Mouse (Mus musculus) adrenal gland, postnatal 10 days (tissue): ENCODE data around the gene Fam169b. TPM values are rescaled to one million over a fixed set of nuclear protein-coding genes. Genes with fewer than 3 reads are reported as not detected.
A peak's percentile ranks its signal among the peaks of the same experiment; 100 is the strongest.

Source experiments
- DNase-seq: peaks from one replicate; pipeline ENCODE4 v3.0.0; 2021; ENCODE audit warnings: mixed read lengths
- total RNA-seq, 2 experiments: library from RNA; stranded (reverse); gene quantifications; 2 replicates each; pipeline ENCODE4 v1.2.3; 2021

Gene Fam169b
- total RNA-seq, 2 experiments from 2014 or later, result 1.9 to 2.0 TPM

DNA sequence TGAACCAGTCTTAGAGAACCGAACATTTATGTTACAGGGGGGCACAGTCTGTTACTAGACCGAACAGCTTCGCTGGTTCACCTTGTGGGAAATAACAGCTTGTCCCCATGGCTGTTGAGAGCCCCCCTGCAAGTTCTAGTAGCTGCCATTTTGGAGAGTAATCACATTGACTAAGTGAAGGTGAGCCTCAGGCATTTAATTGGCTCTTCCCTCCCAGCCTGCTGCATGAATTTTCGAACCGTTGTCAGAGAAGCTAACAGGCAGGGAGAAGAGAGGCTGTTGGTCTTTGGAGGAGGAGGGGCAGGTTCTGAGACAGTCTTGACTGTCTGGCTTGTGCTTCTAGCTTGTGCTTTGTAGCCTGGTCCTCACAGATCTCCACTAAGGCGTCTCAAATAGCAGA, 45.3 kb downstream of the Fam169b start:
- DNase-seq, result no peak

DNA sequence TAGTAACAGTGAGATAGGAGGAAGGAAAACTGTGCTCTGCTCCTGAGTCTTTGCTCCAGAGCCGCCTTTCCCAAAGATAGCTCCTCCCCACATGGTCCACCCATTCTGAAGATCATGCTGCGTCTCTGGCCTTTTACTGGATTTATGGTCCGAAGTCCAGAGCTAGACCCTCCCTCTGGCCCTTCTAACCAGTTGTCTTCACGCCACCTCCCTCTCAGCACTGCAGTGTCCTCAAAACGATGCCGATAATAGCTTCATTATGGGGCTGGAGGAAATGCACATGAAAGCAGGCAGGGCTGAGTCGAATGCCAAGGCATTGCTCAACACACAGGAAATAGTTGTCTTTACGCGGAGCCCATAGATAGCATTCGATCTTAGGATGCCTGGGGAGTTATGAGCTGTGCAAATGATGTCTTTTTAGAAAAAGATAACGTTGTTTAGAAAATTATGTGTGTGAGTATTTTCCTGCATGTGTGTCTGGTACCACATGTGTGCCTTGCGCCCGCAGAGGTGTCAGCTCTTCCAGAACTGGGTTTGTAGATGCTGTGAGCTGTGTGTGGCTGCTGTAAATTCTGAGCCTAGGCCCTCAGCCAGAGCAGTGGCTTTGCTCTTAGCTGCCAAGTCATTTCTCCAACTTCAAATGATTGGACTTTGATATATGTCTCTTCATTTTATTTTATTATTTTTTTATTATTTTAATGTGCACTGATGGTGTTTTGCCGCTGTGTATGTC, 46.6 kb downstream of the Fam169b start:
- DNase-seq, result no peak

DNA sequence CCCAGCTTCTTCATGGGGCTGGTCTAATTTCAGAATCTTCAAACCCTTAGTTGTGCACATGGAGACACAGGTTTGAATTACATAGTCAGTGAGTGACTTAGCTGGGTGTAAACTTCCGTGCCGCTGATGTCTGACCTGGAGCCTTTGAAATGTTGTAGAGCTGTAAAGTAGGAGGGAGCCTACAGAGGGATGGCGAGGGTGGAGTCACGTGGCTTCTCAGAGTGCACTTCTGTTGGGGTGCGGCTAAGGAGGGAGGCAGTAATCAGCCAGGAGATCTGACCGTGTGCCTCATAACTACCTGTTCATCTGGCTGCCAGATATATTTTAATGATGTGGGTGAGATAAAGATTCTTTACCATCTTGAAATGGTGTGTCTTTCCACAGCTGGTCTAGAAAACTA, 49.4 kb downstream of the Fam169b start:
- no peak for DNase-seq

DNA sequence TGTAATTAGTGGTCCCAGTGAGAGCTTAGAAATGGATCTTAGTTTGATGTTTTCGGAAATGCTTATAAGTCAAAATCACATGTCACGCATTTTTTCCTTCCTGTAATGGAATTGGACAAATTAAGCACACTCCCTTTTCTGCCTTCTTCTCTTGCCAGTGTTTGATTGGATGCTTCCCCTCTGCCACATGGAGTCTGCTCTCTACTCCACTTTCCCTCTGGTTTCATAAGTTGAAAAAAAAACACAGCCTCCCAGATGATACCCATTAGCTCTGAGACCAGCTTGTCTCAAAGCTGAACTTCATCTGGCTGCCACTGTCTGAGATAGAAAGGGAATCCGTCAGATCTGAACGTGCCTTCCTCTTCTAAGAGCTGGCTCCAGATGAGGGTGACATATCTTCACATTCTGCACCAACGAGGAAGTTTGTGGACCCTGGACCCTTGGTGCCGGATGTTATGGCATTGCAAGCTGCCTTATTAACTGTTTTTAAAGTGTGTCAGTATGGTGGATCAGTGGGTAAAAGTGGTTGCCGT, 52.6 kb downstream of the Fam169b start:
- DNase-seq, result no peak

DNA sequence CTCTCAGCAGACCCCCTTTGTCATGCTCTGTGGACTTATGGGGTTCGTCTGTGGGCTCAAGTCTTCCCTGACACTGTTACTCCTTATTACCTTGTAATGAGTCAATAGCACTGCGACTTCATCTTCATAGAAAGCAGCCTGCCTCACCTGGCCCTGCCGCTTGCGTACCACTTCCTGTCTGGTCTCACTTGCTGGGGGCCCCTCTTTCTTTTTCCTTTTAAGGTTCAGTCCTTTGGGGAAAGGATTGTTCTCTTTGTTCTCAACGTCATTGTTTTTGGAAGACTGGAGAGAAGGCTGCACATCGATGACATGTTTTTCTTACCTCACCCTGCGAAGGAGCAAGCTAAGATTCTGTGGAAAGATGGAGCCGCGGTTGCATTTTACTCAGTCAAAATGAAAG, 55.4 kb downstream of the Fam169b start:
- no peak for DNase-seq

DNA sequence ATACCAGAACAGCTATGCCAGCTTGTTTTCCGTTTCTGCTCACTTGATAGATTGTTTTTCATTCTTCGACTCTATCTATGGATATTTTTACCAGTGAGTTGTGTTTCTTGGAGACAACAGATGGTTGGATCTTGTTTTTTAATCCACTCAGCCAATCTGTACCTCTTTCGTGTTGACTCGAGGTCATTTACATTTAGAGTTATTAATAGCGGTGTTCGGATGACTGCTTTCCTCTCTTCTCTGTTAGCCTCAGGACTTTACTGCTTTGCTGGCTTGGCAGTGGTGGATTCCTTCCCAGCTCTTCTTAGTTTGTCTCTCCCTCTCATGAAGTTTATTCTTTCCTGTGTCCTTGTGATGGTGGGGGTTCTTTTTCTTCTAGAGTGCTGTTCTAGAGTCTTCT, 59.2 kb downstream of the Fam169b start:
- DNase-seq, result no peak

DNA sequence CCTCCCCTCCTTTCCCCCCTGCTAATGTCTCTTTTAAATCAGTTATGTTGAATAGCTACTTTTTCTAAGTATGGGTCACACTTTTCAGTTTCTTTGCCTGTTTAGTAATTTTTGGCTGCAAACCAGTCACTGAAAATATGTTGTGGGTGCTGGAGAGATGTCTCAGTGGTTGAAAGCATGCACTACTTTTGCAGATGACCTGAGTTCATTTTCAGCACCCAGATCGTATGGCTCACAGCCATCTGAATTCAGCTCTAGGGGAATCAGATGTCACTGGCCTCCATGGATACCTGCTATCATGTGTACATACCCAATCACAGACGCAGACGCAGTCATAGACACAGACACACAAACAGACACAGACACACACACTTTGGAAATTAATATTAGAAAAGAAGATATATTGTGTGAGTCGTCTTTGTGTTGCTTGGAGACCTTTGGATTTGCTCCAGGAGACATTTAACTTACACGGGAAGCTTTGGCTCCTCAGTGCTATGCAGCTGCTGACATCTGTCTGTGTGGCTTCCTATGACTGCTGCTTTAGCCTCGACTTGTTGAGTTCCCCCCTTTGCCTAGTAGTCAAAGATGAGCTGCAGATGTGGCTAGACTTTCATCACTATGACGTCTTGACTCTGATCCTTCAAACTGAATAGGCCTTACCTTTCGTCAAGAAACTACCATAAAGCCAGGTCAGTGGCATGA, 63.6 kb downstream of the Fam169b start:
- no peak for DNase-seq

DNA sequence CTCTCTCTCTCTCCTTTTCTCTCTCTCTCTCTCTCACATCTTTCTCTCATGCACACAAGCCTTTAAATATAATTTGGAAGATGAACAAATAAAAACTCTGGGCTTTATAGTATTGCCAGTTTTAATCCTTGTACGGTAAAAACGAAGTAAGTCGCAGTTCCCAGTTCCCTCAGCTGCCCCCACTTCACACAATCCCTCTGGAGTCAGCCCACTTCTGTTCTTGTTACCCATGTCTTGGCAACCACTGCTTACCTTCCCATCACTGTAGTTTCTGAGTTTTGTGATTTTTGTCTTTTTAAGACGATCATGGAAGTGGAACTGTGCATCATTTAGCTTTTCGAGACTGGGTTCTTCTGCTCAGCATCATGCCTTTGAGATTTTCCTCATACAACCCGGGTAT, 65.0 kb downstream of the Fam169b start:
- no peak for DNase-seq

DNA sequence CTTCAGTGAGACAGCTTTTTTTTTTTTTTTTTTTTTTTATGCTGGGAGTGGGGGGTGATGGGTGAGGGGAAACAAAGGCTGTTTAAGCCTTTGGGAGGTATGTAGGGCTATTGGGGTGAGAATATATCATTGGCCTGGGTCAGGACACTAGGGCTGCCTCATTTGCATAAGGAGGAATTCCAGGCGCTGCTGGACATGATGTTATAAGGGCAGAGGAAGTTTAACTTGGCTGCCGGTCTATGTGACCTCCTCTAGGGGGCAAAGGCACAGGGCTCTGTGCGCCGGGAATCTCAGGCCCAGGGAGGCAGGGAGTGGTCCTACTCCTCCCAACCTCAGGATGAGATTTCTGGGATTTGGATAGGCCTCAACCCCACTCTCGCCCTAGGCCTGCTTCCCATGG, 70.9 kb downstream of the Fam169b start:
- DNase-seq, result no peak

DNA sequence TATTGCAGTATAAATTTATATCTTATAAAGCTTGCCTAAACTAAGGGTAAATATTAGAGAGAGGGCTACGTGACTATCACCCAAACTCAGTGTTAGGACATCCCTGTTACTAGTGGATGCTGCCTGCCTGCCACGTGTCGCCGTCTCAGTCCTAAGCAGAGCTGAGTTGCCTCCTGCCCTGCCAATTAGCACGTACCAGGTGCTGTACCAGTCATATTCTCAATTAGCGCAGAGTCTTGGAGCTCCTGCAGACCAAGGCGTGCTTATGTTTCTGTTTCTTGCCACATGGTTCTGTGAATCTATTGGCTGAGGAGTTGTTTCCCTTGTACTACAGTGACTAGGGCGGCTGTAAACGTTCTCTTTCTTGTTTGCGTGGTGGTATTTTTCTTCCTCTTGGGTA, 72.3 kb downstream of the Fam169b start:
- DNase-seq, result no peak

DNA sequence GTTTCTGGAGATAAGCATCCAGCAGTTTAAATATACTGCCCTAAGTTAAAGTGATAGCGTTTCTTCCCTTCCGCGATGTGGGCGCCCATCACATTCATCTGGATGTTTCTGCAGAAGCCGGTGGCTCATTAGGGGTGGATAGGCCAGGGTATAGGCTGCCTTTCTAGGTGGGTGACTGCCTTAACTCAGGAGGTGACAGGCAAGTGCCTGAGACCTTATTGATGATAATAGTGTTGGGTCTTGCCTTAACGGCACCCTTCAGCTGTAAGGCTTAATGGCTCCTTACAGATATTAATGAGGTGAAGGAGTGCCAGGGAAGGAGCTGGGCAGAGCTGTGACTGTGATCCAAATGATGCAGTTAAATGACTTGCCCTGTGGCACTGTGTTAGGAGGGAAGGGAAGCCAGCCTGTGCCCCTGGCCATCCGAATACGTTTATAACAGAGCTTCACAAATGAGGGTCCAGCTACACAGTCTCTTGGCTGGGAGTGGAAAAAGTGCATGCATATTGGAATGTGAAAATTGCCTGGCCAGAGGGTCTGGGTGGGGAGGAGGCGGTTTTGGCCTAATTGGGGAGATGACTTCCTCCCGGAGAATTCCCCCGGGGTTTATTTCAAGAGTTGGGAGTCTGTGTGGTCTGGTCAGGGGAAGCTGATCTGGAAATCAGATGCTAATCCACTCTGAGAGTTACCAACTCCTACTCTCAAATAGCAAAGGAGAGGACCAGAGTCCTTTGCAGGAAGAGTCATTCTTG, 81.9 kb downstream of the Fam169b start:
- DNase-seq, result no peak

DNA sequence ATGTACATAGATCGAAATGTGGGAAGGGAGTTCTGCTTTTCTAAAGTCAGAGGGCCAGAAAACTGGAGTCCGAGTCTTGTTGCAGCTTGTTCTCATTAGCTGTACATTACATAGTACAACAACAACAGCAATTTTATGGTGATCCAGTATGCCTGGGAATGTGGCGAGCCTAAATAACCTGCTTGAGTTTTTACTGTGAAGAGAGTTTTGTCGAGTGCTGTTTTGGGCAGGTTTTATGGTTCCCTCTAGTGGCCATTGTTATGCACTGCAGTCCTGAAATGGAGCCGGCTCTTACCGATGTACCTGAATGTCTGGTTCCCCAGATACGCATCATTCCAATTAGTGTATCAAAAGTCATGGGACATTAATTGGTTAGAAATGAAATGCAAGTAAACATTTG, 83.8 kb downstream of the Fam169b start:
- peak; percentile 55 for DNase-seq

DNA sequence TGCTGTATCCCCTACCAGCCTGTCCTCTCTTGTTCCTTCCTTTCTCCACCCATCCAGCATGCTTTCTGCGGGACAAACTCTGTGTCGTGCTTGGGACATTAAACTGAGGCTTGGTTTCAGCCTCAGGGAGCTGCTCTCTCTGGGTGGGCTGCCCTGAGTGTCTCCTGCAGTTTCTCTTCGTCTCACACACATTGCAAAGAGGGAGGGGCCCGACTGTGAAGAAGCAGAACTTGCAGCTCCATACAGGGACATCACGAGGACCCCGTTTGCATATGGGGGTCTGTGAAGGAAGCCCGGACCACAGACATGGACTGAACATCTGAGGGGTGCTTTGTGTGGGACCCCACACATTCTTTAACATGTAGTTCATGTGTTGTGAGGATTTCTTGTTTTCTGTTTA, 89.0 kb downstream of the Fam169b start:
- no peak for DNase-seq

DNA sequence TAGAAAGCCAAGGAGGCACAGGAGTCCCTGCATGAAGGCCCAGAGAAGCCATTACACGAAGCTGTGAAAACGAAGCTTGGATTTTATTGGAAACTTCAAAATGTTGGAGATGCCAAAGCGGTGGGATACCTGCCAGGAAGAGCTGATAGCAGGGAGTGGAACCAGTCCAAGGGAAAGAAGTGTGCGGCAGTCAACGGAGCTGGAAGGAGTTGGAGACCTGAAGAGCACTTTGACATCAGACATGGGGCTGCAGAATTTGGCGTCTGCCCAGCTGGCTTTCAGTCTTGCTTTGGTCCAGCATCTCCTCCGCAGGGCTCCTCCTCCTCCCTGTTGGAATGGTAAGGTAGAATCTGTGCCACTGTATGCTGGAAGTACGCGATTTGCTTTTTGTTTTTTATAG, 92.1 kb downstream of the Fam169b start:
- peak; percentile 24 for DNase-seq

DNA sequence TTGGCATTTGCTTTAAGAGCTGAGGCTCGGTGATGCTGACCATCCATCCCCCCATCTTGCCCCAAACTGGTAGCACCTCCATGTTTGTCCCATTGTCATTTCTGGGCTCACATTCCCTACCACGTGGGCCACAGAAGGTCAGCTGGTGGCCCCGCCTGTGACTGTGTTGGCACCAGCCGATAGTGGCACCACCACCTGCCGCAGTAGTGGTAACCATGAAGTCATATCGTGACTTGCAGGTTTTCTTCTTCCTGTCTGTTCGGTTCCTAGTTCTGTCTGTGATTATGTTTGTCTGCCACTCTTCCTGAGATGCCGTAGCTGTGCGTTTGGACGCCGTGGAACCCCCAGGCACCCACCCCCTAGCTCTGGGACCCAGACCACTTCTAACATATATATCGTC, 95.3 kb downstream of the Fam169b start:
- DNase-seq, result no peak

DNA sequence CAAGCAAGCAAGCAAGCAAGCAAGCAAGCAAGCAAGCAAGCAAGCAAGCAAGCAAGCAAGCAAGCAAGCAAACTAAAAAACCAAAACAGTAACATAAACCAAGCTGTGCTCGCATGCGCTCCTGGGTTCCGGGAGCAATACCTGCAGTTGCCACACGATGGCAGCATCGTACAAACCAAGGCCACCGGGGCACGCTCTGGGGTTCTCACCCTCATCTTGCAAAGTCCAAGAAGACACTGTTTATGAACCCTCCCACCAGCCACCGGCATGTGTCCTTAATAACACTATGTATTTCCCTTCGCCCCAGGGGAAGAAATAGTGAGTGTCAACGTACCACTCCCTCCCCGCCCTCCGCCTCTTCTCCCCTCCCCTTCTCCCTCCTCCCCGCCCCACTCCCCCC, 96.1 kb downstream of the Fam169b start:
- DNase-seq, result peak; percentile 87

DNA sequence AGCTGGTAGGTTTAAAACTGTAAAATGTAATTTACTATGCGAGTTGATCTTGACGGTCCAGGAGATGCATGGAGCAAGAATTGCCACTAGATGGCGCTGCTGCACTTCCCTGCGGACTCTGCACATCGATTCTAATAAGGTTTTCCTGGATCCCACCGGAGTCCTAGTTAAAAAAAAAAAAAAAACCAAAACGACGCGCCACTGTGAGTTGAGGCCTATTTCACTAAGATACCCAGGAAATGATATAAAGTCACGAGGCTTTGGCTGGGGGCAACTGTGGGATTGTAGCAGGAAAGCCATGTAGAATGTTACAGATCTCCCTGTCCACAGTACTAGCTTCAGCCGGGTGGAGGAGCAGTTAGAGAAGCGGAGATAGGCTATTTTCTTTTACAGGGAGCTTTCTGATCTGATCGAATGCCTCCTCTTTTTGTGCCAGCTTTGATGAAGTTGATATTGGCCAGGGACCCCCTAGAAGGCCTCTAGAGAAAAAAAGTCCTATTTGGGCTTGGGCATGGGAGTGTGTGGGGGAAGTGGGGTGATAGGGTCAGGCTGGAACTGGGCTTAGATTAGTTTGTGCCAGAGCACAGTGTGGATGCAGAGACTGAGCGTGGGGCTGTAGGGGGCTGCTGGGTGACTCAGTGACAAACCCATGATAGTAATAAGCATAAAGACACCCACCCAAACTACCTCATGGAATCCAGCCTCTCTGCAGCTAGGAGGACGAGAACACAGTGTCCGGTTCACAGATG, 100.6 kb downstream of the Fam169b start:
- DNase-seq, result peak; percentile 75

DNA sequence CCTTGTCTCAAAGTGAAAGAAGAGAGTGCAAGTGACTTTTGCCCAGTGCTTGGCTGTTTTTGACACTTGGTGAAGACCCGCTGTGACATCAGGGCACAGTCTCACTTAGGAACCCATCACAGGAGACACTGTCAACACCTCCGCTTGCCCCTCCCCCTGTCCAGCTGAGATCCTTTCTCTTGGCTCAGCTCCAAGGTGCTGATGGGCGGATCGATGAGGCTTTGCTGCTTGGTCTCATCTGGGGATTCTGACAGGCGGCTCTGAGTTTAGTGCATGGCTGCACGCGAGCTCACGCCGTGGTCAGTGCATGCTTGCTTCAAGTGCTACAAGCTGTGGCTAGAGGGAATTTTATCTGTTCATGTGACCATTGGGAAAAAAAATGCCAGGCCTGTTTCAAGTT, 108.5 kb downstream of the Fam169b start:
- no peak for DNase-seq

DNA sequence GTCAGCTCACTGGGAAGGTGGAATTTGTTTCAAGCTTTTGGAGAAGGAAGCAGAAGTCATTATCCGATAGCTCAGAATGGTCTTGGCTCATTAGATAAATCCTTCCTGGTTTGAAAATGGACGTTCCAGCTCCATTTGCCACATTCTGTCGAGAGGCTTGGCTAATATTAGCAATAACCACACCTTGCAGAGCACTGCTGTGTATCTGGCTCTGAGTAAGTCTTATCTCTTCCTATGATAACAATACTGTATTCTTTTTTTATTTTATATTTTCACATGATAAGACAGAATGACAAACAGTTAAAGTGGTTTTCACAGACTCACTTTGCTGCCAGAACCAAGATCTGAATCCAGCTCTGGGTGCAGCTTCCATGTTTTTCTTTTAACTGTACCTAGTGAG, 113.1 kb downstream of the Fam169b start:
- DNase-seq, result no peak

DNA sequence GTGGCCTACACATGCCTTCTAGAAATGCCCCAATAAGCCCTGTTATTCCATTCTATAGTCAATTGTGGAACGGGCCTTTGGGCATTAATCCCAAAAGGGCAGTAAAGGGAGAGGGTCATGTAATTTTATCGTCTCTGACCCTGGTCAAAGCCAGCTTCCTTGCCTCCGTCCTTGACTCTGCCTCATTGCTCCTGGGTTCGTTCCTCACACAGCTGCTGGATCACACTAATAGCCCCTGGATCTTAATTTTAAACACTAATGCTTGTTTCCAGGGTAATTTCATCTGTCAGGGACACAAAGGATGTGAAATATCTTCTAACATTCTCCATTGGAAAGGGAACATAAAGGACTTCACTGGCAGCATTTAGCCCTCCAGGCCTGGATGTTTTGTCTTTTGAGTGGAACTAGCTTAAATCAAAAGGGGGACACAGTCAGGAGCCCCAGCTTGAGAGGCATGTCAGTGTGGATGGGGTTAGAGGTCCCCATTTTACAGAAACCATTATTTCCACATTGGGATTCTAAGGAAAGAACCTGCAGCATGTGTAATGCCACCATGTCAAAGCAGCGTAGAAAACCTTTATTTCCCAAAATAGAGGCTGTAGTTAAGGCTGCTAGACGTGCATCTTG, 122.2 kb downstream of the Fam169b start:
- no peak for DNase-seq

DNA sequence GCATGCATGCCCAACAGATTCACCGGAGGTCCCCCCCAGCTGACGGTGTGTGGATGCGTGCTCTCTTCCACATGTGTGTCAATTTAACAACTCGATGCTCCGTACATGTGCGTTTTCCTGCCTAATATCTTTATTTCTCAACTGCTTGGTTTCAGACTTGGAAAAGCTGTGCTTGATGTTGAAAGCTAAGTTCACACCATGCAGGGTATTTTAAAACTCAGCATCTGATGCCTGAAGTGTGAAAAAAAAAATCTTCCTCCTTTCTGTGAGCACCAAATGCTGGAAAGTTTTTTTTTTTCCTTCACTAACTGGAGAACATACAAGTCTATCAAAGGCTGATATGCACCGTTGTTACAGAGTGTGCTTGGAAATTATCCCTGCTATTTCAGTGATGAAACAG, 126.9 kb downstream of the Fam169b start:
- no peak for DNase-seq

DNA sequence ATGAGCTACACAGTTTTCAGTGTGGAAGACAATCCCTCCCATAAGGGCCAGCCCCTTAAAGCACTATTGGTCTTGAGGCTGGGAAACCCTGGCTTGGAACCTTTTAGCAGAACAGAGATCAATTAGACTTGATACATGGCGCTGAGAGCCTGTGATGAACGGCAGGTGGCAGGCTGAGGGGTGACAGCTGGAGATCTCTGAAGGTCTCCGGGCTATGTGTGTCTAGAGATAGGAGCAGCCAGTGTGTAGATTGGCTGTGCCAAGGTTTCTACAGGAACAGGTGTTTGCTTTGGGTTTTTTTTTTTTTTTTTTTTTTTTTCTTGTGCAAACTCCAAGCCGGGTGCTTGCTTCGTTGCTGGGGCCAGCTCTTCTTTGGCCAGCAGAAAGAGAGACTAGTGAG, 135.0 kb downstream of the Fam169b start:
- no peak for DNase-seq
